Mouse (Mus musculus): ENCODE measurements around the gene Mapkapk2.

Mapkapk2 gene

DNA sequence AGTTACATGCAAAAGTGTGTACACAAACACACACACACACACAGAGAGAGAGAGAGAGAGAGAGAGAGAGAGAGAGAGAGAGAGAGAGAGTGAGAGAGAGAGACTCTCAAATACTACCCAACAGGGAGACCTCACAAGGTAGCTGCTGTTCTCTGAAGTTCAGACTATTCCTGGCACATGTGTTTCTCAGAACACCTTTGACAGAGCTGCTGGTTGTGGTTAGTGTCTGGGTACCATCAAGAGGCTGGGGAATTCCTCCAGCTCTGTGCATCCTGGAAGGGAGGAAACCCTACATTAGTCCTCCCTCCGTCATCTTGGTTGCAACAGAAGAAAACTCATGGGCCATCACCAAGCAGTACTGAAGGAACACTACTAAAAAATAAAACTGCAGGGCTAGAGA is 16.9 kb downstream of the Mapkapk2 start:
- no peak for DNase-seq (ENCODE audit: low spot score)

DNA sequence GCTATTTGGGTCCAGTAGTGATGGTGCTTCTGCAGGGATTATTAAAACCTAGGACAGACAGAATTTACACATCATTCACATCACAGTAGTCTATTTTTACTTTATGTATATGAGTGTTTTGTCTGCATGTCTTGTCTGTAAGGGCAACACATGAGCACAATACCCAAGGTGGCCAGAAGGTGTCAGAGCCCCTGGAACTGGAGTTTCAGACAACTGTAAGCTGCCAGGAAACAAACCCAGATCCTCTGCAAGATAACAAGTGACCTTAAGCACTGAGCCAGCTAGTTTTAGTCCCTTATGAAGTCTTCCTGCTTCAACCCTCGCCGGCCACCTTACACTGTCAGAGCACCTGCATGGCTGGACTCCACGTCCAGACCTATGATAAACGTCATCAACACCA is 17.9 kb downstream of the Mapkapk2 start:
- no peak for DNase-seq (ENCODE audit: low spot score)

DNA sequence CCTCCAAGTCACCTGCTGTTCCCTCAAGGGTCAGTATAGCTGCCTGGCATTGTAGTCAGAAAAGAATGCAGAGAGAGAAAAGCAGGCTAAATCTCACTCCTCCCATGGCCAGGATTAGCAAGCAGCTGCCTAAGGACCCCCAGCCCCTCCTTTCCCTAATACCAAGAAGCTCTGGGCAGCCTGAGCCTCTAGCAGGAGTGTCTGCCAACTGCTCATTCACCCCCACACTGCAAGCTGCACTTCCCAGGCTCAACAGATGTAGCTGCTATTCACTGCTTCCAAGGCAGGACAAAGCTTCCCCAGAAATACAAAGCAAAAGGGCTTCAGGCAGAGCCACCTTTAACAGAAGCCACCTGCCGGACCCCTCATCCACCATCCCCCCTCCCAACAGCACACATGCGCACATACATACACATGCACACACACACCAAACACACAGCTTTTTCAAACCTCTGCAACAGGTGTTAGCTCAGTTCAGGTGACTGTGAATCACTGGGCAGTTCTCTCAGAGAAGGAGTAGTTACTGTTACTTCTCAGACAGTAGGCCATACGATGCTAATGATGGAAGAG is 18.8 kb downstream of the Mapkapk2 start:
- DNase-seq (ENCODE audit: low spot score), result peak; percentile 63

DNA sequence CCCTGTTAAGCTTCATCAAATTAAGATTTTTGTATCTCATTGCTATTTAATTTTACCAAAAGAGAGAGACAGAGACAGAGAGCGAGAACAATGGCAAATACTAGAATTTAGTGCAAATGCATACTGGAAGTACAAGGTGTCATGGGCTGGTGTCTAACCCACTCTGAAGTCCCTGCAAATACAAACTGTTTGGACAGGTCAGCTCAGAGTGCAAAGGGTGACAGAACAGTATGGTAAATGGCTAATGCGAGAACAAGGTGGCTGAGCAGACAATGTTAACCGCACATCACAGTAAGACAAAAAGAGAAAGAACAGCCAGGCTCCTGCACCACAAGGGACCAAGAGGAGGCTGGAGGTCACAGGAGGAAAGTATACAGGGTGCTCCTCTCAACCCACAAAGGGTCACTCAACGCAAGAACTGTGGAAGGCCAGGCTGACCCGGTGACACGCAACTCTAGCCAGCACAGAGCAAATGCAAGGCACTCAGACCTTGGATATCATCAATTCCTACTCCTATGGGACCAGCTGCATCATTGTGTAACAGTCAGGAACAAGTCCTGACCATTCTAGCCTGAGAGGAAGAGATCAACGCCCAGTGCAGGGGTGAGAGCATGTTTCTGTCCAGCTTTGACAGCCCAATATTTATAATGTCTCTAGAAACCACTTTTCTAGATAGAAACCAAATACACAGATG is 22.4 kb downstream of the Mapkapk2 start:
- DNase-seq (ENCODE audit: low spot score), result no peak

DNA sequence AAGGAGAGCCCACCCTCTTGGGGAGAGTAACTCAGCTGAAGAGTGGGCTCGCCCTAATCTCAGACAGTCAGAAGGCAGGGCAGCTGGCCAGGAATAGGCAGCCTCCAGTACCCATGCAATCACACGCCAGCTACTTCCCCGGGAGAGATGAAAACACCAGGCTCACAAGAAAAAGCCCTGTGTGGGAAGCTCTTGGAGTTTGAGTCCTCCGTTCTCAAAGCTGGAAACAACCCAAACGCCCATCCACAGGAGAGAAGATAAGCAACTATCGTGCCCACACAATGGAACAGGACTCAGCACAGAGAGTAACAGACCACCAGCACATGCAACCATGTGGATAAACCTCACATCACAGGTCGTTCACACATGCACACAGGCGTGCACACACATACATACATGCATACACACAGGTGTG is 23.1 kb downstream of the Mapkapk2 start:
- no peak for DNase-seq (ENCODE audit: low spot score)

DNA sequence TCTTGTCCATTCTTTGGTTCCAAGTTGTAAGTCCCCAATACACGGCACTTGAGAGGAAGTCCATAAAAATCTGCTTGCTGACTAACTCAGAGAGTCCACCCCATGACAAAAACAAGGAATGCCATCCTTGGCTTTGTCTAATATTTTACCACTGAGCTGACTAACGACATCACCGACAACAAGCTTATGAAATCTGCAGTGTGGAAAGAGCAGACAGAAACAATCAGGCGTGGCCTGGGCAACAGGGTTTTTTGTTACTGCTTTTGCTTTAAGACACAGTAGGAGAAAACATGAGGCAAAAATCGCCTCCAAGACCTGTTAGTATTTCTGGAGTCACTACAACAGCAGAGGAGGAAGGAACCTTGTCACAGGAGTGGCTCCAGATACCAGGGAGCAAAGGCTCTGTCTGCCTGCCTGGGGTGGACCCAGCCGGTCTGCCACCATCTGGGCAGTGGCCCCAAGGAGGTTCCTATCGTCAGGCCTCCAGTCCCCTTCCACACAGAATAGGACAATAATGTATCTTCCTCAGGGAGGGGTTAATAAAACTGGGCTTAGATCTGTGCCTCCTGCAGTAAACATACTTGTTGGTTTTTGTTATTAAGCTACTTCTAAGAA is 25.1 kb downstream of the Mapkapk2 start:
- DNase-seq (ENCODE audit: low spot score), result no peak

DNA sequence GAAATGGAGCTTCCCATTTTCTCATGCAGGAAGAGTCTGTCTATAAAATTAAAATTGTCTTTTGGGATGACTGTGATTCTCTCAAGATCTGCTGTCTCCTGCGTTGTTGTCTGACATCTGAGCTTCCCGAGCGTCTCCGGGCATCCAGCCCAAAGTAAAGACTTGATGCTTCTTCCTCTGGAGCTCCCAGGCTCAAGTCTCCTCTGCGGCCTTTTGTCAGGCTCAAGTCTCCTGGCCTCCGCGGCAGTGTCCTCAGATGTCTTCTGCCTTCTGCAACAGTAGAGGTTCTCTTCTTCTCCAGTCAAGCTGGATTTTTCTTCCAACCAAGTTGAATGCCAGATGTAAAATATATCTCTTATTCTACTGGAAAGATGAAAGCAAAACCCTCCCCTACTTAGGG is 28.6 kb downstream of the Mapkapk2 start:
- no peak for DNase-seq (ENCODE audit: low spot score)

DNA sequence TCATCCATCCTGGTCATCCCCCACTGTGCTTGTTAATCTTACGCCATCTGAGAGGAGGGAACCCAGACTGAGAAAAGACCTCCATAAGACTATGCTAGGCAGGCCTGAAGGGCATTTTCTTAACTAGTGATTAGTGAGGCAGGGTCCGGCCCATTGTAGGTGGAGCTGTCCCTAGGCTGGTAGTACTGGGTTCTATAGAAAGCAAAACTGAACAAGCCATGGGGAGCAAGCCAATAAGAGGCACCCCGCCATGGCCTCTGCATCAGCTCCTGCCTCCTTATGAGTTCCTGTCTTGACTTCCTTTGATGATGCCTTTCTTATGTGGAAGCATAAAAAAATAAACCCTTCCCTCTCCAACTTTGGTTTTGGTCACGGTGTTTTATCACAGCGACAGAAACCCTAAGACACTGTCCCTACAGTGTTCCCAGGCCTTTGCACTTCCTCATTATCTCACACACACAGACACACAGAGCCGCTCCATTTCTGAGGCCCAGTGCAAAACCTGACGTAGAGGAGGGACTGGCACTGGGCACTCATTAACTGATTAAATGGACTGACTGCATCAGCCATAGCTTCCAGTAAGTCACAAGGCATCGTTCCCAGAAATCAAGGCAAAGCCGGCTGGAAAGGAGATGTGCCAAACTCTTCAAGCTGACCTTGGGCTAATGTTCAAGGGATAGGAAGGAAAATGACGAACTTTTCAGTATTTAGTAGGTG is 29.5 kb downstream of the Mapkapk2 start:
- no peak for DNase-seq (ENCODE audit: low spot score)

DNA sequence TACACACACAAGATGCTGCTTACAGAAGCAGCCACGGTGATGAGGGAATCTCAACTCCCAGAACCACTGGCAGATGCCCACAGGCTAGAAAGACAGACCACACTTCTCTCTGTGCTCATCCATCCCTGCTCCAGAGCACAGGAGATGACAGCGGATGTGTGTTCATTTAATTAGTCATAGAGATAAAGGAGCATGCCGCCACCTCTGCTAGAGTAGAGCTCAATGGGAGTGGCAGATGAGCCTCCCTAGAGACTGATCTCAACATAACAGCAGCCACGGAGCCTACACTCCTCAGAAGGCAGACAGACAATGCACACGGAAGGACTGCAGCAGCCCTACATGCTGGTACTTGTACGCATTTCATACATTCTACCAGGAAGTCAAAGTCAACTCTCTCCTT is 33.4 kb downstream of the Mapkapk2 start:
- DNase-seq (ENCODE audit: low spot score), result no peak

DNA sequence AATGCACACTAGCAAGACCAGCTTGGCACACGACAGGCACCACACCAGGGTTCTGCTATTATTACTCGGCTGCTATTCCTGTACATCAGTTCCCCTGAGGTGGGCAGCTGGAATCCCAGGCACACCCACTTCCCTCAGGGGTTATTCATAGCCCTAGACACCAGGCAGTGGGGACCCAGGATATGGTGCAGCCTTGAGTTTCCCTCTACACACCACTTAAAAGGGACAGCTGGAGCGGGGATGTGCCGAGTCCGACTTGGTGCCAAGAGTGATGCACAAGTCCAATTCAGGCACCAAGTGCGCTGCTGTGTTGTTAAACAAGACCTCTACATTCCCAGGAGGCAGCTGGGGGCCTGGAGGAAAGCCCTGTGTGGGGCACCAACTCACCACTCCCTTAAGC is 34.8 kb downstream of the Mapkapk2 start:
- no peak for DNase-seq (ENCODE audit: low spot score)

DNA sequence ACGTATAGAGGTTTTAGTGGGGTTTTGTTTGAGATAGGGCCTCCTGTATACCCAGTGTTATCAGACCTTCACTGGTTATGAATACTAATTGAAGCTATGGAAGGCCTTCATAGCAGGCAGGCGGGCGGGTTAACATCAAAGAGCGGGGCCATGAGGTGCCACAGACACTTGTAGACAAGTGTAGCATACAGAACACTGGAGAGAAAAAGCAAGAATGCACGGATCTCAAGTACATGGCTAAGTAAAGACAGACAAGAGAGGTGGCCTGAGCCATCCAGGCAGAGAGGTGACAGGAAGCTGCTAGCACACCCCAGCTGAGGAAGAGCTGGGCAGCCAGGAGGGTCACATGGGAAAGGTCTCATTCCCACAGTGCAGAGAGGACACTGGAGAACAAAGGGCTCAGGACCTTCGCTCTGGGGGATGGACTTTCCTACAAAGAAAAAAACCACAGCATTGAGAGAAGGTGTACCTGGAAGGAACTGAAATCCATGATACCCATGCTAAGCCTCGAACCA is 35.8 kb downstream of the Mapkapk2 start:
- DNase-seq (ENCODE audit: low spot score), result no peak

DNA sequence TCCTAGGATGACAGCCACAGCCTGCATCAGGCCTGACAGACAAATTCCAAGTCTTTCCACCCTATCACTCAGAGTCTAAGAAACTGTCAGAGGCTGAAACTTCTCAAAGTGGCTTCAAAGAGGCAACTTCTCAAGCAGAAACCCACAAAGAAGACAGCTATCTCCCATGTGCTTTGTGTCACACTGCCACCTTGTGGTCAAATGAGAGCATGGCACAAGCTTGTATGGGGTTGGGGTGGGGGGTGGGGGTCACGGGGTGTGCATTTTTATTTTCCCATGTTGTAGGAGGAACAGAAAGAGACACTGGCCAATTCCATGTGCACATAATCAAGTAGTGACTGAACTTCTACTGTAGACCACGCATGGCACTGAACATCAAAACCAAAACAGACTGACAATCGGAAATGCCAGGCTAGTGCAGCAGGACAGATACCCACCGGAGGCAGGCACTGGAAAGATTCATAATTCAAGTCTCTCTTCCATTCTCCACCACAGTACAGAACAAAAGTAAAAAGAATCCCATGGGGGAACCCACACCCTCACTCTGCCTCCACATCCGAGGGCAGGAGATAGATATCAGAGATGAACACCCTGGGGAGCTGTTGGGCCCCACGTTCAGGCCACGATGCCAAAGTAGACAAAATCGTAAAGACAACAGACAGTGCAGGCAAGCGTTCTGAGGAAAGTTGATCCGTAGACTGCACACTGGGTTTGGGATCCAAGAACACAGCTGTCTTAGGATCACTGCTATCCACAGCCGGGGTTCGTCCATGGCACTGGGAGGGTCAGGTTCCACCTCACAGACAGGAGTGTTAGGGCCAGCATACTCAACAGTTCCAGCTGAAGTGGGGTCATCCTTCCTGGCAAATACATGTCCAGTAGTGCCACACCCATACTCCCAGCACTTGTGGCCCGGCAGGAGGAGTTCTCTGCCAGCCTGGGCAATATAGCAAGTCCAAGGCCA is 37.1 kb downstream of the Mapkapk2 start:
- no peak for DNase-seq (ENCODE audit: low spot score)

DNA sequence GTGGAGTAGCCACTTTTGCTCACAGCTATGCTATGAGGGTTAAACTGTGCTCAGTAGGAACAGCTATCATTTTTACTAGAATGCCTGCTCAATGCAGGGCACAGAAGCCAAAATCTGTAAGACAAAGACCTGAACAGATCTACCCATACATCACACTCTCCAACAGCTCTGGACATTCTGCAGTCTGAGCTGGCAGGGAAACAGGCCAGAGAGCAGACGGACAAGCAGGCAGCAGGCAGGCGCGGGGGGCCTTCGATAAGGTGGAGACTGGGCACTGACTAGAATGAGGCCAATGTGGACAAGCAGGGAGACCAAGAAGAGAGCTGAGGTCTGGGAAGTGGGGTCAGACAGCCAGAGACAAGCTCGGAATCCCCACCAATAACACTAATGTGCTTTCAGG is 37.8 kb downstream of the Mapkapk2 start:
- DNase-seq (ENCODE audit: low spot score), result no peak

DNA sequence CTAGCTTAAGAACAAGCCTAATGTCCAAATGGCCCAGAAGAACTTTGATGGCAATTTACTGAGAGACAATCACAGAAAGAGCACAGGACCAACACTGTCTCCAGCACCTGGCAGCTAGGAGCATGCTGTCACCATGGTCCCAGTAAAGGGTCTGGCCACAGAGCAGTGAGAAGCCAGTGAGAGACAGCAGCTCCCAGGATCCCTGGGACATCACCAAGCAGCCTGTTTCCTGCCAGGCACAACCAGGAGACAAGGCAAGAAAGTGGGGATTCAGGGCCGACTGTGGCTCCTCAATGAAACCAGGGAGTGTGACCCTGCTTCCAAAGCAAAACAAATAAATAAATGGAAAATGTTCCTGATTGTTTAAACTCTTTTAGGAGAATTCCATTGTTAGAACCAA is 38.2 kb downstream of the Mapkapk2 start:
- no peak for DNase-seq (ENCODE audit: low spot score)

DNA sequence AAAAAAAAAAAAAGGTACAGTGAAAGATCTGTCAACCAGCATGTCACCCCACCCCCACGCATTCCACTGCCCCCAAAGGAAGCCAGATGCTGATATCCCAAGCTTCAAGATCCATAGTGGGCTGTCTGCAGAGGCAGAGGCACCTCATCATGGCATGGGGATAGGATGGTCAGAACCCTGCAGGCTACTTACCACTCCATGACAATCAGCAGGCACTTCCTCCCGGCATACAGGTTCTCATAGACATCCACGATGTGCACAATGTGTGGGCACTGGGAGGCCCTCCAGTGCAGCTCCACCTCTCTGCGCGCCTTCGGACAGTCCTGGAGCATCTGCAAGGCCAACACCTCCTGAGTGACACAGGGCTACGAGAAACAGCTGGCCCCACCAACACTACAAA is 39.2 kb downstream of the Mapkapk2 start:
- no peak for DNase-seq (ENCODE audit: low spot score)

DNA sequence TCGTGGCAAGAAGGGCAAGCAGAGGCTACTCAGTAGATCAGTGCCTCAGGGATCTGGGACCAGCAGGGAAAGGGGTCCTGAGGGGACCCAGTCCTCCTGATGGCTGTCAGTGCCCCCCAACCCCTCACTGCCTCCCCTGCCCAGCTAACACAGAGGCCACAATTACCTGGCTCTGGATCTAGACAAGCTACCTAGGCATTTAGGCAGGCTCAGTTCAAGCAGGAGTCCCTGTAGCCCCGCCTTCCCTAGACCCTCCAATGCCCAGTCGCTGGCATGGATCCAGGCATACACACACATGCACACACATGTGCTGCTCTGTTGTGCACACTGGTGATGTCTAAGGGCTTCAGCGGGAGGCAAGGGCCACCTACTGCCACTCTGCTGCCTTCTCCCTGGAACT is 43.4 kb downstream of the Mapkapk2 start:
- no peak for DNase-seq (ENCODE audit: low spot score)

DNA sequence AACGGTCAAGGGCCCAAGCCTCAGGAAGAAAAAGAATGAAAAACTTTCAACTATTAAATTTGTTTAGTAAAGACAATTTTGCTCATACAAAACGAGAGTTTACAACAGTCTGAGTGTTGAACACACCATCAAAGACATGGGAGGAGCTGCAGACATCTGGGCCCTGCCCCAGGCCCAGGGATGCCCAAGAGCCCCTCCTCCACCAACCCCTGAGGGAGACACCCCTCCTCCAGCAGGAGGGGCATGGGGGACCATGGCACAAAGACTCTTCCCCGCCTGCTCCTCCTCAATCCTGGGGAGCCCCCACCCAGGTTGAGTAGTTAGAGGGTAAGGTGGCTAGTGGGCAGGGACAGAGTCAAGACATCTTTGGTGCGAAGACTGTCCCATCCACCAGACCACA is 44.0 kb downstream of the Mapkapk2 start:
- DNase-seq (ENCODE audit: low spot score), result no peak

DNA sequence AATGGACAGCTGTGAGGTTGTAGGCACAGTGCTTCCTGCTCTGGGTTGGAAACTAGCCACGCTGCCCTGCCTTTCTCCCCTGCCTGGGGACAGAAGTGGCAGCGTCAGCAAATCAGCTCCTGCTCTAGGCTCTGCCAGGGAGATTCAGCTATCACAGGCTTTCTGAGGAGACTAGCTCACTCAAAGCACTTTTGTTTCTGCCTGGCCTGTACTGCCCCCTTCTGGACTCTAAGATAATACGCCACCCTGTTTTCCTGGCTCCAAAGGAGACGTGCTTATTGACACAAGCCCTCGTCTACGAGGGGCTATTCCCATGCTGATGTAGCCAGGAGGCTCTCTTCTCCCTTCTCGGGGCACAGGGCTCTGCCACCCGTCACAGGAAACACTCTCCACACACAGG is 44.4 kb downstream of the Mapkapk2 start:
- peak; percentile 46 for DNase-seq (ENCODE audit: low spot score)

DNA sequence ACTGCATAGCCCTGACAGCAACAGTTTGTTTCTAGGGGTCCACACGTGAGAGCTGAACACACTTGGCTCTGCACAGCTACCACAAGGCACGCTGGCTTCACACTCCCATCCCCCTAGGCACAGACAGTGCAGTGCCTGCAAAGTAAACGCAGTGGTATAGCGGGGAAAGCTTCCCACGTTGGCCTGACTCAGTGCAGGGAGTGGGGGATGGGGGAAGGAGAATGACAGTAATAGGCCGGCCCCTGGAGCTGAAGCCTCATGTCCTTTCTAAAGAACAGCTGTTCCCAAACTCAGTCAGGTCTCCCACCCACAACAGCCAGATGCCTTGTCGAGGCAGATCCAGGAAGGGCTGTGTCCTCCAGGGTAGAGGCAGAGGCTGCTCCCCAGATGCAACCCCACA is 46.6 kb downstream of the Mapkapk2 start:
- no peak for DNase-seq (ENCODE audit: low spot score)

DNA sequence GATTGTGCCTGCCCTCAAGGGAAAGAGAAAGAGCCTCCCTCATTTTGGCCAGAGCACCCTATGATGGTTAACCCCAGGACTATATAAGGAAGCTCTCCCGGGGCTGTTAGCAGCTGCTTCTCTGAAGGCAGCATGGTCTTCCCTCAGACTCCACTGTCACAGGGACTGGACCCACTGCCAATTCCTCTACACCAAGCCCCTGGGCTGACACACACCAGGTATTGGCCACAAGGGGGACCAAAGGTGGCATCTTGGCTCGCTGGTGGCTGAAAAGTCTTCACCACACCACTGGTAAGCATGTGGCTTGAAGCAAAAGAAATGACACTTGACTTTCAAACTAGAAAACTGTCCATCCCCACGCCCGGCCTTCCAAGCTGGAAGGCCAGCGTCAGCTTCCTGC is 47.0 kb downstream of the Mapkapk2 start:
- no peak for DNase-seq (ENCODE audit: low spot score)

DNA sequence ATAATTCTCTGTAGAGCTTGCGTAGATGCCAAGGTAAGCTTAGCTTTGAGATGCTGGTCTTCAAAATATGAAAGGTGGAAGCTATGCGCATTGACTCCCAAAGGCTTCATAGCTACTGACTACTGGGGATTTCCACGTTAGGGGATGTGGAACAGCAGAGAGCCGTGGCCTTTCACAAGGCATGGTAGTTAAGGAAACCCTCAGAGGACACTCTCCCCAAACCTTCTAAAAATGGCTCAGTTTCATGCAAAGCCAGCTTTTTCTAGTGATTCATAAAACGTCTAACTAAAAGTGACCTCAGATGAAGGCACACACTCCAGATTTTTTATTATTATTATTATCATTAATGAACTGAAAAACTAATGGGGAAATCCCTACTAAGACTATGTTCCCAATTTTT is 47.6 kb downstream of the Mapkapk2 start:
- DNase-seq (ENCODE audit: low spot score), result no peak

DNA sequence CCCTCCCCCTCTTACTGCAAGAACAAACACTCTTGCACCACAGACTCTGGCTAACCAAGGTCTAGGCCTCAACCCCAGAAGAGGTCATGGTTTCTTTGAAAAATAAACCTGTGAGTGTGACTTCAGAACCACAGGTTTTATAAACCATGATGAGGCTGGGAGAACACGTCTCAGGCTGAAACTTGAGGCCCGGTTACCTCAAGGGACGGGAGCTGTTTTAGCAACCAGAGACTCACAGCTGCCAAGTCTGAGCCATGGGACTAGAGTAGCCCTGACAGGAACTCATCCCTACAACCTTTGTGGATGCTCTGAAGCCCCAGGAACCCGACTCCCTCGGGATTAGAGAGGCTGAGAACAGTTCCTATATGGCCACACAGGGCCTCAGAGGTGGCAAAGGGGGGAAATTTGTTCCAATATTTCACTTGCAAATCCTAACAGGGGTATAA is 48.2 kb downstream of the Mapkapk2 start:
- no peak for DNase-seq (ENCODE audit: low spot score)

Data from layer of hippocampus, adult 9-10 months (tissue).